Mouse (Mus musculus) E14TG2a.4 (cell line): ENCODE results near the gene Galnt11.

Experiments
- CTCF ChIP-seq: conservative IDR thresholded peaks from 2 replicates; pipeline ENCODE4 v1.5.1; 2014; ENCODE audit warnings: low read length
- POU5F1 ChIP-seq: IDR thresholded peaks from 2 replicates; pipeline ENCODE4 v1.6.1; 2014; ENCODE audit warnings: low read length, borderline replicate concordance

DNA sequence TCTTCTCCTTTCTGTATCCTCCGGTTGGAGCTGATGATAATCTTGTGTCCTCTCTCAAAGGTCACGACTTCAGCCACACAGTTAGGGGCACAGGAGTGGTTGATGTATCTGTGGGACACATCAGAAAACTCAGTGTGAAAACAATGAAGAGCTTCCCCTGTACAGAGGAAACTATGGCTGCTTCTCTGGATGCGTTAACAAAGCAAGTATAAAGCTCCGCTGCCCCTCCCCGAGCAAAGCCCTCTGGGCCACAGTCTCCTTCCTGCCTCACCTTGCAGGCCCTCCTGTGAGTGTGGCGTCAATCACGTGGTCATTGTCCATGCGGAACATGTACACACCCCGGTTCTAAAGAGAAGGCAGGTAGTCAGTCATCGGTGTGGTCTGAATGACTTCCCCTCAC is 53.9 kb downstream of the Galnt11 start:
- no peak for TF ChIP-seq CTCF
- no peak for TF ChIP-seq POU5F1
